Mouse (Mus musculus): ENCODE data around the gene Bmt2. TPM values are rescaled to one million over a fixed set of nuclear protein-coding genes. Genes with fewer than 3 reads are reported as not detected.

Gene Bmt2
- polyA plus RNA-seq, 1 experiment from 2014 or later: 4.6 TPM

DNA sequence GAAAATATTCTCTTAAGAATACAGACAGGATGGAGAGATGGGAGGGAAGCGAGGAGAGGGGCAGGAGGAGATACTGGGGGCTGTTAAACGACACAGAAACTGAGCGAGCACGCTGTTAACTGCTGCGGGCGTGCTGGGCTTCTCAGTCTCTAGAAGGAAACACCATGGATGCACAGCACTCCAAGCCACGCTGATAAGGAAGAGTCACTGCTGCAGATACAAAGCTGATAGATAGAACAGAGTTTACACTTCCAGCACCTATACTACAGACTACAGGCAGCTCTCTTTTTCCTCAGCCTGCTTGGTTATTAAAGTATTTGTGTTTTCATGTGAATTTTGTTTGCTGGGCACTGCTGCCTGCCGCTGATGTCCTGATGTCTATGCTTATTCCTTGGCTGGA lies 91.6 kb downstream of the Bmt2 start:
- Histone ChIP-seq H3K4me3 (ENCODE audit: low read length) (no peak overlapping the region), H3K4me2 (ENCODE audit: low read depth, low read length) (peak overlapping the region; percentile 4; the same call in 1 of the 2 replicates), H3K27ac (ENCODE audit: low read length) (peak overlapping the region; percentile 77), H3K27me3 (replicated peaks; ENCODE audit: control insufficient read depth, insufficient read depth, low read length) (no peaks in the 10 kb centered on the region), H3K9me3 (ENCODE audit: control insufficient read depth, low read length) (no peaks in the 10 kb centered on the region), H3K4me1 (ENCODE audit: control insufficient read depth, insufficient read depth, low read length) (no peaks in the 10 kb centered on the region; the same call in 1 of the 2 replicates), H3K36me3 (ENCODE audit: control insufficient read depth, insufficient read depth, low read length) (no peaks in the 10 kb centered on the region), H3K9ac (ENCODE audit: low read depth, low read length) (no peak overlapping the region)
- ATAC-seq: peak; percentile 80
- 51% methylated on average over 8 of the region's 8 CpGs for WGBS

DNA sequence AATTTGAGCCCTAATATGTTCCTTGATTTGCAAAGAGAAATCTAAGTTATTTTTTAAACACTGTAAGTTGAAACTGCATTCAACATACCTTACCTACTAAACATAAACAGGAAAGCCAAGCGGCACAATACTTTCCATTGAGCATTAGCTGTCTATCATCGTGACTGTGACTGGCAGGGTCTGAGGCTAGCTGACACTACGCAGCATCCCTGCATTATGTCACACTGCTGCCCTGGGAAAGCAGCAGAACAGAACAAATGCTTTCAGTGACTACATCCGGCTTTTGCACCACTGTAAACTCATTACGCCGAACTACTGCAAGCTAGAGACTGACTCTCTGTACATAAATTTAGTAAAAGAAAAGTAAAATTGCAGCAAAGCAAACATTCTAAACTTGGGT lies 93.0 kb downstream of the Bmt2 start:
- Histone ChIP-seq H3K9me3 (ENCODE audit: control insufficient read depth, low read length) (no peaks in the 10 kb centered on the region), H3K27me3 (replicated peaks; ENCODE audit: control insufficient read depth, insufficient read depth, low read length) (no peaks in the 10 kb centered on the region), H3K9ac (ENCODE audit: low read depth, low read length) (no peak overlapping the region), H3K27ac (ENCODE audit: low read length) (no peak overlapping the region), H3K4me3 (ENCODE audit: low read length) (no peak overlapping the region), H3K4me1 (ENCODE audit: control insufficient read depth, insufficient read depth, low read length) (no peaks in the 10 kb centered on the region; the same call in 1 of the 2 replicates), H3K4me2 (ENCODE audit: low read depth, low read length) (no peak overlapping the region), H3K36me3 (ENCODE audit: control insufficient read depth, insufficient read depth, low read length) (no peaks in the 10 kb centered on the region)
- ATAC-seq: no peak
- WGBS: 63% methylated on average over 6 of the region's 6 CpGs

DNA sequence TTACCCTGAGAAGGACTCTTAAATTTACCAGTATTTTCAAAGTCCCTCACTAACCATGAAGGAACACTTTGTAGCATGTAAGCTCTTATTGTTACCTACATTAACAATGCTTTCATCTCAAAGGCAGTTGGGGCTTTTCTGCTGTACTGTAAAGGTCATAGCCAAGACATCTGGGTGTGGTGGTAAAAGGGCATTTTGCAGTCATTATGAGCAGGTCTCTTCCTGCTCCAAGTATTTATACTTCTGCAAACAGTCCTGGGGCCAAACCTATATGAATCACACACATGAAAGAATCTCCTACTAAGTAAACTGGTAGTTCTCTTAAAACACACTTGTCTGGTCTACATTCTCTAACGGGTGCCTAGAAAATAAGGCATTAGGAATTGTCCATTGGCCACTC lies 95.7 kb downstream of the Bmt2 start:
- peak; percentile 58 for ATAC-seq
- Histone ChIP-seq H3K9me3 (ENCODE audit: control insufficient read depth, low read length) (no peaks in the 10 kb centered on the region), H3K4me3 (ENCODE audit: low read length) (no peak overlapping the region), H3K27me3 (replicated peaks; ENCODE audit: control insufficient read depth, insufficient read depth, low read length) (no peaks in the 10 kb centered on the region), H3K27ac (ENCODE audit: low read length) (no peak overlapping the region), H3K36me3 (ENCODE audit: control insufficient read depth, insufficient read depth, low read length) (no peaks in the 10 kb centered on the region), H3K4me2 (ENCODE audit: low read depth, low read length) (no peak overlapping the region), H3K4me1 (ENCODE audit: control insufficient read depth, insufficient read depth, low read length) (no peaks in the 10 kb centered on the region; the same call in 1 of the 2 replicates), H3K9ac (ENCODE audit: low read depth, low read length) (no peak overlapping the region)
- 71% methylated on average over 1 of the region's 1 CpGs for WGBS

Other genes starting within 250 kb of the Bmt2 start
- 30.1 and 32.0 TPM in 2 replicates for gene Tmem168, start 69.9 kb downstream of the Bmt2 start, polyA plus RNA-seq (2015; fragmentation: Nextera tagmentation; extraction: Ambion mirVana)
- gene Gpr85, start 162.0 kb upstream of the Bmt2 start, polyA plus RNA-seq (2015; fragmentation: Nextera tagmentation; extraction: Ambion mirVana): 3.5 and 3.9 TPM in 2 replicates
- gene 2610001J05Rik, start 193.6 kb upstream of the Bmt2 start, polyA plus RNA-seq (2015; fragmentation: Nextera tagmentation; extraction: Ambion mirVana): 104 and 113 TPM in 2 replicates